Mouse (Mus musculus) ES-Bruce4 (cell line): ENCODE measurements around the gene St6galnac6.

ENCODE experiments used
- EP300 ChIP-seq: IDR thresholded peaks from 2 replicates; pipeline ENCODE4 v1.6.1; 2011; ENCODE audit warnings: low read depth, low read length; ENCODE audit not compliant: insufficient read depth
- POLR2A ChIP-seq: IDR thresholded peaks from one replicate; pipeline ENCODE4 v1.8.1; 2011; ENCODE audit warnings: low read length; ENCODE audit not compliant: insufficient read depth

DNA sequence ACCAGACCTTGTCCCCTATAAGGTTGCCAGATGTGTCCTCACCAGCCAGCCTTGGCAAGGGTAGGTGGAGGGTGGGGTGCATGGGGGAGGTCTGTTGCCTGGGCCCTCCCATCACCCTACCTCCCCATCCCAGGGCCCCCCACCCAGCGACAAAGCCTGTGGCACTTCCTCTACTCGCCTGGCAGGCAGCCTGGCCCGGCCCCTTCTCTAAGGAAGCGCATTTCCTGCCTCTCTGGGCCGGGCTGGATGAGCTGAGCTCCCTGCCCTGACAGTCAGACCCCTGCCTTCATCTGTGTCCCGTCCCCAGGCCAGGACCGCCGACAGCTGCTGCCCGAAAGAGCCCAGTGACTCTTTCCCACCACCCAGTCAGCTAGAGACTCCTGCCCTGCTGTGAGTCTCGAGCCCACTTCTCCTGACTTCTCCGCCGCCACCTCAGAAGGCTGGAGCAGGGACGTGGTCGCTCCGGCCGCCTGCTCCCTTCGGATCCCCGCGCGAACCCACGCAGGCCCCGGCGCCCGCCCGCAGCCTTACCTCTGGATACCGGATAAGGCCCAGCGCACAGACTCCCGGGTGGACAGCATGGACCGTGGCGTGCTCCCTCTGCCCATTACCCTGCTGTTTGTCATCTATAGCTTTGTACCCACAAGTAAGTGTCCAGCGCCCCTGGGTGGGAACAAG, 47.0 kb downstream of the St6galnac6 start, which contains the start of gene Eng:
- TF ChIP-seq POLR2A, result no peak
- no peak for TF ChIP-seq EP300
